Mouse (Mus musculus): Measurements from ENCODE around the gene Zfp422. TPM values are rescaled to one million over a fixed set of nuclear protein-coding genes. Genes with fewer than 3 reads are reported as not detected.

The Zfp422 gene
- polyA plus RNA-seq, 1 experiment from 2014 or later = 97.7 TPM

Small RNA genes within 50 kb of the gene (microRNA-seq; reads per million reads assigned to microRNA genes)
- not detected for gene Mir7043

Other genes starting within 250 kb of the Zfp422 start
- gene Alox5, start 167.8 kb downstream of the Zfp422 start, polyA plus RNA-seq (2016; fragmentation: Nextera tagmentation; extraction: Ambion mirVana) = 2.6 and 2.7 TPM in 2 replicates
- not detected in 2 replicates for gene Olfr211, start 139.9 kb downstream of the Zfp422 start, polyA plus RNA-seq (2016; fragmentation: Nextera tagmentation; extraction: Ambion mirVana)
- gene Olfr212, start 122.5 kb downstream of the Zfp422 start, polyA plus RNA-seq (2016; fragmentation: Nextera tagmentation; extraction: Ambion mirVana) = not detected in 2 replicates
- gene Olfr213, start 90.5 kb downstream of the Zfp422 start, polyA plus RNA-seq (2016; fragmentation: Nextera tagmentation; extraction: Ambion mirVana) = not detected in 2 replicates
- 0.33 TPM in 2 replicates for gene Gm5580, start 77.9 kb downstream of the Zfp422 start, polyA plus RNA-seq (2016; fragmentation: Nextera tagmentation; extraction: Ambion mirVana)
- gene Olfr214, start 74.8 kb downstream of the Zfp422 start, polyA plus RNA-seq (2016; fragmentation: Nextera tagmentation; extraction: Ambion mirVana) = not detected in 2 replicates
- gene Olfr215, start 44.8 kb downstream of the Zfp422 start, polyA plus RNA-seq (2016; fragmentation: Nextera tagmentation; extraction: Ambion mirVana) = not detected in 2 replicates
- 4.0 and 4.9 TPM in 2 replicates for gene Depp1, start 21.6 kb upstream of the Zfp422 start, polyA plus RNA-seq (2016; fragmentation: Nextera tagmentation; extraction: Ambion mirVana)
- 5.6 and 6.5 TPM in 2 replicates for gene Rassf4, start 45.0 kb upstream of the Zfp422 start, polyA plus RNA-seq (2016; fragmentation: Nextera tagmentation; extraction: Ambion mirVana)
- gene Tmem72, start 87.9 kb upstream of the Zfp422 start, polyA plus RNA-seq (2016; fragmentation: Nextera tagmentation; extraction: Ambion mirVana) = 0.06 and 0.08 TPM in 2 replicates